Mouse (Mus musculus) layer of hippocampus, adult 2 months (tissue): ENCODE measurements around the gene Nedd8. TPM values are rescaled to one million over a fixed set of nuclear protein-coding genes. Genes with fewer than 3 reads are reported as not detected.

Experiments used
- DNase-seq, 2 experiments: peaks; one replicate each; pipeline ENCODE4 v3.0.0; 2022; ENCODE audit warnings: low spot score in 2 of 2
- H3K27ac ChIP-seq: fragments of 200-600 bp; 2 replicates; pipeline ENCODE4 v1.8.1; 2022
- H3K4me3 ChIP-seq: fragments of 200-600 bp; 2 replicates; pipeline ENCODE4 v1.8.1; 2022; ENCODE audit warnings: mild to moderate bottlenecking
- CTCF ChIP-seq: fragments of 200-600 bp; conservative IDR thresholded peaks from 2 replicates; pipeline ENCODE4 v1.8.1; 2022; ENCODE audit warnings: antibody characterized with exemption, mild to moderate bottlenecking, moderate library complexity
- total RNA-seq, 2 experiments: library from RNA; stranded (reverse); gene quantifications; 2 replicates each; pipeline ENCODE4 v1.2.3; 2021

Gene Nedd8
- total RNA-seq, 2 experiments from 2014 or later = 301 to 309 TPM

DNA sequence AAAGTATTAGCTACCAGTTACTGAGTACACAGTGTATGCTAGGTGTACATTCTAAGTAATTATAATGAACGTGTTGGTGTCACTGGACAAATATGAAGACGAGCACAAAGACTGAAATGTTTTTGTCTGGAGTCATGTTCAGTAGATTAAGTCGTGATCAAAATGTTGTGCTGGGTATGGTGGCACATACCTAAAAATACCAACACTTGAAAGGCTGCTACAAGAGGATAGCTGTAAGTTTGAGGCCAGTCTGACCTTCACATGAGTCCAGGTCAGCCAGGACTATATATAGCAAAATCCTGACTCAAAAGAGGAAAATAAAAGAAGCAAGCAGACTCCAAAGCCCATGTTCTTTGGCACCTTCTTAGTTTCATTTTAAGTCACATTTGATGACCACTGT is 15.0 kb downstream of the Nedd8 start:
- TF ChIP-seq CTCF = no peak
- Histone ChIP-seq H3K4me3 (no peak overlapping the region), H3K27ac (no peak overlapping the region)
- DNase-seq = no peak

DNA sequence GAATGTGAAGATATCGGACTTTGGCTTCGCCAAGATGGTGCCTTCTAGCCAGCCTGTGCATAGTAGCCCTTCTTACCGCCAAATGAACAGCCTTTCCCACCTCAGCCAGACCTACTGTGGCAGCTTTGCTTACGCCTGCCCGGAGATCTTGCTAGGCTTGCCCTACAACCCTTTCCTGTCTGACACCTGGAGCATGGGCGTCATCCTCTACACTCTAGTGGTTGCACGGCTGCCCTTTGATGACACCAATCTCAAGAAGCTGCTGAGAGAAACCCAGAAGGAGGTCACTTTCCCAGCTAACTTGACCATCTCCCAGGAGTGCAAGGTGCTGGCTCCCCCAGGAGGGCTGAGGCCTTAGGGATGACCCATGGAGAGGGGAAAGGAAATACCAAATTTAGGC is 20.4 kb downstream of the Nedd8 start:
- peak overlapping the region; percentile 82; the same call in 1 of the 2 replicates for H3K27ac ChIP-seq
- DNase-seq = no peak
- no peak for TF ChIP-seq CTCF
- no peak overlapping the region for H3K4me3 ChIP-seq

- H3K27ac ChIP-seq = no peak within 1 kb of the TSS
- no peak for DNase-seq
- H3K4me3 ChIP-seq = no peak within 1 kb of the TSS
- no peak for TF ChIP-seq CTCF
These were observed 22.0 kb downstream of the Nedd8 start, which contains the start of gene Tssk4 for GRCm38 (mm10) chr14:55649884-55650283. Gene Tssk4, plus strand, starts transcription at chr14:55650184.

GRCm38 (mm10) chr14:55644261-55644888 is 27.5 kb downstream of the Nedd8 start:
- peak overlapping the region; percentile 28; the same call in 1 of the 2 replicates for H3K27ac ChIP-seq
- no peak for TF ChIP-seq CTCF

GRCm38 (mm10) chr14:55643060-55643907 is 28.6 kb downstream of the Nedd8 start, which contains the start of gene Tm9sf1:
Gene Tm9sf1, minus strand, starts transcription at chr14:55643806.
- Histone ChIP-seq H3K4me3 (peak within 1 kb of the TSS; percentile 88), H3K27ac (peak within 1 kb of the TSS; percentile 100)
- peak; percentile 73 to 79 for DNase-seq
- TF ChIP-seq CTCF = no peak

More at GRCm38 (mm10) chr14:55644261-55644888, 27.5 kb downstream of the Nedd8 start:
- DNase-seq = no peak
- H3K4me3 ChIP-seq = peak overlapping the region; percentile 88

GRCm38 (mm10) chr14:55642679-55643059 is 29.3 kb downstream of the Nedd8 start:
- Histone ChIP-seq H3K4me3 (peak overlapping the region; percentile 88), H3K27ac (peak overlapping the region; percentile 100)
- TF ChIP-seq CTCF = no peak
- DNase-seq = no peak

DNA sequence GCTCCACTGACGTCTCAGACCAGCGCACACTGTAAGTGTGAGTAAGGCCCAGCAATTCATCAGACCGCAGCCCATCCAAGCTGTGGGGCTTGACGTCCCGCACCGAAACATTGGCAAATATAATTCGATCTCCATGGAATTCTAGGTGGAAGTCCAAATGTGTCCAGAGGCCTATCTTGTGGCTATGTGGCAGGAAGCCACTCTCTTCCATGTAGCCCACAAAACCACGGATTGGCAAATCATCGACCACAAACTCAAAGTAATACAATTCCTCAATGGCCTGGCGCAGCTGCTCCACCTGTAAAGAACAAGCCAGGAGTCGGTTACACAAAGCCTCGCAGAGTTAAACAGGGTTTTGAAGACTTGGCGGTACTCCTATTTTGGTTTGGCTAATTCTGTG is 30.6 kb downstream of the Nedd8 start:
- no peak overlapping the region for H3K27ac ChIP-seq
- H3K4me3 ChIP-seq = no peak overlapping the region
- TF ChIP-seq CTCF = no peak
- no peak for DNase-seq

GRCm38 (mm10) chr14:55640816-55641215 is 31.1 kb downstream of the Nedd8 start:
- Histone ChIP-seq H3K27ac (no peak overlapping the region), H3K4me3 (no peak overlapping the region)
- no peak for DNase-seq
- no peak for TF ChIP-seq CTCF

- DNase-seq = no peak
- no peak within 1 kb of the TSS for H3K27ac ChIP-seq
- TF ChIP-seq CTCF = no peak
- no peak within 1 kb of the TSS for H3K4me3 ChIP-seq
These were observed 34.1 kb downstream of the Nedd8 start, which contains the start of gene Gm49378 for GRCm38 (mm10) chr14:55637795-55638194. Gene Gm49378, minus strand, starts transcription at chr14:55637895.

GRCm38 (mm10) chr14:55635523-55636007 is 36.4 kb downstream of the Nedd8 start, which contains the start of gene Ipo4:
Gene Ipo4, minus strand, starts transcription at chr14:55635957.
- peak; percentile 89 to 92 for DNase-seq
- TF ChIP-seq CTCF = no peak
- H3K27ac ChIP-seq = peak within 1 kb of the TSS; percentile 88
- peak within 1 kb of the TSS; percentile 80 for H3K4me3 ChIP-seq

GRCm38 (mm10) chr14:55634874-55635522 is 36.9 kb downstream of the Nedd8 start:
- TF ChIP-seq CTCF = no peak; the same call in 1 of the 2 replicates
- peak overlapping the region; percentile 80 for H3K4me3 ChIP-seq
- H3K27ac ChIP-seq = peak overlapping the region; percentile 88
- DNase-seq = peak in 1 of 2 experiments; percentile 35

DNA sequence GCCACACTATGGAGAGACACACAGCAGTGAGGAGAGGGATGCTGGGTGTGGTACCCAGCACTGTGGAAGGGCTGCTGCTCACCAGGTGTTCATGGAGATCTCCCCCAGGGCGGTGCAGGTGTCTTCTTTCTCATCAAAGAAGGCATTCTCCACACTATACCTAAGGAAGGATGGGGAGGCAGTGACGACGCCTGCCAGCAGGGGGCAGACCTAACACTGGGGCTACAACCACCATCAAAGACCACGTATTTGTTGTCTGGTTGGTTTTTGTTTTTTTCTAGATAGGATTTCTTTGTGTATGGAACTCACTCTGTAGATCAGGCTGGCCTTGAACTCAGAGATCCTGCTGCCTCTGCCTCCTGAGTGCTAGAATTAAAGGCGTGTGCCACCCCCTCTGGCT is 42.6 kb downstream of the Nedd8 start:
- Histone ChIP-seq H3K4me3 (no peak overlapping the region), H3K27ac (no peak overlapping the region)
- peak; percentile 91 for TF ChIP-seq CTCF
- DNase-seq = peak in 1 of 2 experiments; percentile 31
